Comparison of ENCODE assay signal across 16 mouse cellular contexts in the genomic region with DNA sequence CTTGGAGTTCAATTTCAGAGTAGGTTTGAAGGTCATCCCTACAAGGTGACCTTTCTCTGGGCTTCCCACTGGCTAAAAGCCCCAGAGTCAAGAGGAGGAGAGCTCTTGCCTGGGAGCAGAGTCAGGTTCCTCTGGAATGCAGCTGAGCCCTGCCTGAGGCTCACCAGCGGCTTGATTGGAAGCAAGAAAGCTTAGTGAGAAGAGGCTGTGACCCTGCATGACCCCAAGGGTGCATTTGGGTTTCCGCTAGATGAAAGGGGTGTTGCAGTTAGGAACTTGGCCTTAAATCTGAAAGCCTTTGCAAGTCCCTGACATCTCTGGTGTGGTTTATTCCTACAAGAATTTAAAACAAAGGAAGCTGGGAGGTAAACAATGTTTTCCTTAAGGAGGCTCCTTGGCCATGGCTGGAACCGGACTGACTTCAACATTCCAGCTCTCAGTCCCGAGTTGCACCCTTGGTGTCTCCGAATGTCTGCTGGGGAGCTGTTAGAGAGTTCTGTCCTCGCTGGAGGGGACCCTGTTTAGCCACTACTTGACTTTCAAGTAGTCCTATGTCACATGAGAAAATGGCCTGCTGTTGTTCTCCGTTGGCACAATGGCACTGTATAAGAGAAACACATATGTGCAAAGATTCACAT. TPM values are rescaled to one million over a fixed set of nuclear protein-coding genes. Genes with fewer than 3 reads are reported as not detected.
DNase-seq lines count a peak whose midpoint lies in the region; ATAC-seq and TF ChIP-seq lines count a peak whose summit lies in the region.
"Had no signal": no experiment of that assay in that cellular context is flagged by ENCODE, and none has a peak within 500 bp of the region (broad histone marks: within the 10 kb centered on the region; RNA-seq: fewer than 3 reads in every experiment).

No protein-coding gene starts in this region.

- no peaks in the 10 kb centered on the region for H3K36me3 ChIP-seq in kidney, embryonic 15.5 days
- H3K36me3 ChIP-seq in lung, postnatal 0 days (ENCODE audit: insufficient read depth, low read length) = no peaks in the 10 kb centered on the region
- H3K36me3 ChIP-seq: heart, embryonic 13.5 days; hindbrain, embryonic 13.5 days had no signal

- H3K4me3 ChIP-seq in kidney, embryonic 15.5 days (replicated peaks) = no peak overlapping the region
- no peak overlapping the region for H3K4me3 ChIP-seq in lung, postnatal 0 days (ENCODE audit: low read depth, low read length)
- H3K4me3 ChIP-seq: heart, embryonic 13.5 days; hindbrain, embryonic 13.5 days had no signal

- no peak for DNase-seq in kidney, adult 11 months
- DNase-seq in ES-CJ7 (ENCODE audit: low read depth, low spot score) = peak; percentile 26
- DNase-seq in embryo, embryonic 11 days = peak; percentile 39
- DNase-seq in lung, postnatal 0 days (ENCODE audit: low spot score) = peak; percentile 45
- no peak for DNase-seq in thymus, postnatal 0 days (ENCODE audit: low spot score)
- DNase-seq: cerebellum, adult 11-12 months; gastrocnemius, postnatal 36 days had no signal

- TF ChIP-seq CTCF in lung, postnatal 0 days (IDR thresholded peaks at IDR 0.05) = no peak

- 0 out of 2 replicates have a peak overlapping the region, but pooled peaks have one; percentile 19 for H3K27ac ChIP-seq in kidney, embryonic 15.5 days
- H3K27ac ChIP-seq in lung, postnatal 0 days (ENCODE audit: low read length) = peak overlapping the region; percentile 66
- H3K27ac ChIP-seq: heart, embryonic 13.5 days; hindbrain, embryonic 13.5 days had no signal

- no peaks in the 10 kb centered on the region for H3K27me3 ChIP-seq in kidney, embryonic 15.5 days
- no peaks in the 10 kb centered on the region for H3K27me3 ChIP-seq in lung, postnatal 0 days (replicated peaks; ENCODE audit: insufficient read depth, low read length)
- H3K27me3 ChIP-seq: heart, embryonic 13.5 days; hindbrain, embryonic 13.5 days had no signal

- no peak overlapping the region for H3K9ac ChIP-seq in kidney, embryonic 15.5 days
- no peak overlapping the region for H3K9ac ChIP-seq in lung, postnatal 0 days (replicated peaks; ENCODE audit: low read depth)
- H3K9ac ChIP-seq: heart, embryonic 13.5 days; hindbrain, embryonic 13.5 days had no signal

- ATAC-seq in kidney, embryonic 15.5 days (replicated peaks; ENCODE audit: low FRiP score) = no peak
- peak; percentile 73 for ATAC-seq in lung, postnatal 0 days
- no peak for ATAC-seq in activated CD4-positive, CD25-positive, alpha-beta regulatory T cell, adult 4 months
- no peak for ATAC-seq in erythroblast, adult 5-6 weeks (replicated peaks; ENCODE audit: low FRiP score, poor library complexity, severe bottlenecking)

- 46% methylated on average over 7 of the region's 7 CpGs for WGBS in kidney, embryonic 15.5 days
- WGBS in lung, postnatal 0 days = 18% methylated on average over 7 of the region's 7 CpGs

- H3K4me2 ChIP-seq in kidney, embryonic 15.5 days = no peak overlapping the region
- H3K4me2 ChIP-seq in lung, postnatal 0 days (replicated peaks; ENCODE audit: low read depth, low read length) = no peak overlapping the region
- H3K4me2 ChIP-seq: heart, embryonic 13.5 days; hindbrain, embryonic 13.5 days had no signal

- H3K9me3 ChIP-seq in kidney, embryonic 15.5 days (replicated peaks) = no peaks in the 10 kb centered on the region
- H3K9me3 ChIP-seq in lung, postnatal 0 days (ENCODE audit: low read length) = no peaks in the 10 kb centered on the region
- H3K9me3 ChIP-seq: heart, embryonic 13.5 days; hindbrain, embryonic 13.5 days had no signal

- H3K4me1 ChIP-seq in kidney, embryonic 15.5 days = peaks cover 24% of the 10 kb centered on the region
- peaks cover 6% of the 10 kb centered on the region for H3K4me1 ChIP-seq in lung, postnatal 0 days (ENCODE audit: insufficient read depth, low read depth, low read length)
- H3K4me1 ChIP-seq: hindbrain, embryonic 13.5 days had no signal

- 0 out of 2 replicates have a peak, but pooled peaks have one; percentile 24 for TF ChIP-seq EP300 in lung, postnatal 0 days (IDR thresholded peaks at IDR 0.05)

RNA-seq across cellular contexts. Expression of a gene that starts 8.6 kb away (rescaled TPM):
- polyA plus RNA-seq in kidney, embryonic 15.5 days (2015; fragmentation: Nextera tagmentation; extraction: Ambion mirVana) = 6.5 and 7.7 TPM in 2 replicates
- polyA plus RNA-seq in lung, postnatal 0 days (2015; fragmentation: Nextera tagmentation; extraction: Ambion mirVana) = 24.6 and 26.5 TPM in 2 replicates
- 0.16 and 0.19 TPM in 2 replicates for polyA plus RNA-seq in thymus, postnatal 0 days (2015; fragmentation: Nextera tagmentation; extraction: Ambion mirVana)
- polyA plus RNA-seq in activated CD4-positive, CD25-positive, alpha-beta regulatory T cell, adult 4 months (2017; shearing (Covaris generic)) = not detected
- not detected in 2 replicates for total RNA-seq in erythroblast, adult 5-6 weeks (2015; ENCODE audit: low replicate concordance)
- 0.42 TPM in 1 of 2 replicates, not detected in the other for total RNA-seq in erythroblast, adult 5-6 weeks (2017; ENCODE audit: low replicate concordance)
- total RNA-seq: common myeloid progenitor, adult 5-6 weeks; megakaryocyte, adult 5-6 weeks had no signal
- polyA plus RNA-seq: C2C12; liver, adult 2 months had no signal

Comparison
In these comparisons a context has a peak if more than half of its experiments do, and no peak if none do; other contexts are left out.
1. DNase-seq: peak in ES-CJ7 (single experiment), embryo, embryonic 11 days (single experiment) and lung, postnatal 0 days (single experiment); none in kidney, adult 11 months (single experiment) and thymus, postnatal 0 days (single experiment).